Mouse (Mus musculus): Measurements from ENCODE around the gene Zkscan2.

Zkscan2 gene

GRCm38 (mm10) chr7:123500239-123501219 is at the start of gene Zkscan2:
TSS of gene Zkscan2 (minus strand) at chr7:123500449.
- peak; percentile 43 for DNase-seq

DNA sequence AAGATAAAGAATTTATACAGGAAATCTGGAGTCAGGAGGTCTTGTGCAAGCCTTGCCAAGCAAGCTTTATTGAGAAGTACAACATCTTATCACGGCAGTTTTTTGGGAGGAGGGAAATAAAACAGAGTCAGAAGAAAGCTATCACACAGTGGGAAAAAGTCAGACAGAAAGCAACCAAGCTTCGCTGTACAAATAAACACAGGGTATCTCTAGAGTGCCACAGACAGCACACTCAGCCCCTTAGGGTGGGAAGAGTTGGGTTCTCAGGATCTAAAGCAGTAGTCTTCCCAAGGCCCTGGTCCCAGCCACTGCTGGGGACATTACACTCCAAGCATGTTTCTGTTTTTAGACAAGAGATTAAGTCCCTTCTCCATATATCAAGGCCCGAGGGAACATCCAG is 28.9 kb upstream of the Zkscan2 start:
- DNase-seq, result no peak

DNA sequence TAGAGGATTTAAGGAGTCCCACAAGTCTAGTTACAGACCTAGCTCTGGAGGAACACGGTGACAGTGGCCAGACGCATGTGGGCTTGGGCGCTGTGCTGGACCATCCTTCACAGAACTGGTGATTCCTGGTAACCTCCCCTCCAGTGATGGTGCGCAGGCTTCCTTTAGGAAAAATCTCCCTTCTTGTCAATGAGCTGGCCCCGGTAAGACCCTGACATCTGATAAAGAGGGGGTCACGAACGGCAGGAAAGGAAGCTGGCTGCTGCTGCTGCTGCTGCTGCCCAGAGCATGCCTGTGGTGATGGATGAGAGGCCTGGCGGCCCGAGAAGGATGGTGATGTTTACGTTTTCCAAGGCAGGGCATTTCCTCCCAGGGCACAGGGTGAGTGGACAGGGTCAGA is 25.5 kb upstream of the Zkscan2 start:
- DNase-seq, result no peak

GRCm38 (mm10) chr7:123524218-123524861 is 24.1 kb upstream of the Zkscan2 start:
- peak; percentile 72 for DNase-seq

- DNase-seq, result no peak
These were observed 7.7 kb upstream of the Zkscan2 start for GRCm38 (mm10) chr7:123507946-123508345.

DNA sequence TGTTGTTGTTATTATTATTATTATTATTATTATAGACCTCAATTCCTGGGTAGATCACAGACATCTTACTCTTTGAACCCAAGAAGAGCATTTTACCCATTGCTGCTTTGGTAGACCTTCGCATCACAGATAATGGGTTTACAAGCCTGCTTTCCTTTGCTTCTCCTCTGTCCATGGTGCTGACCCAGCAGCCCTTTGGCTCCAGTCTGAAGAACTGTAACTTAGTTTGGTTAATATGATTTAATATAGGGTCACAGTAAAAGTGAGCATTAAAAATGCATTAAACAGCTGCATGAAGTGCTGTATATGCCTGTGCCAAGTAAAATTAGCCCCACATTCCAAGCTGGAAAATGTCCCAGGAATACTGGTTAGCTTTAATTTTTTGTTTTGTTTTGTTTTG is 3.1 kb upstream of the Zkscan2 start:
- DNase-seq, result peak; percentile 68

- DNase-seq, result no peak
These were observed 589 bp downstream of the Zkscan2 start for GRCm38 (mm10) chr7:123499481-123500238.

GRCm38 (mm10) chr7:123487703-123488102 is 12.5 kb downstream of the Zkscan2 start:
- no peak for DNase-seq

DNA sequence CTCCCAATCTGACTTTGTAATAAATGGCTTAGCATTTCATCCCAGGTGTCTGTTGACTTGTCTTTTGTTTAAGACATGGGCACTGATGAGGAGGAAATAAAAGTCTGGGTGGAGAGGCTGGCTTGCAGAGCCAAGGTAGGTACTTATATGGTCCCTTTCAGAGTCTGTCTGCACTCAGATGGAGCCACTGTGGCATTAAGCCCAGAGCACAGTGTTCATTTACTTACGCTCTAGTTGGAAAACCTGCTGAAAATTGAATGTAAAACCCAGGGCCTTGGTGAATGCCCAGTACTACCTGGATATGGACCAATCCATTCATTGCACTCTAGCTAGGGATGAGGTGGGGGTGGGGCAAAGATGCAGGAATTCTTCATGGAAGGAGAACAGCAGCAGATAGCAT is 32.3 kb downstream of the Zkscan2 start:
- no peak for DNase-seq

- DNase-seq, result peak; percentile 85
These were observed 34.4 kb downstream of the Zkscan2 start for GRCm38 (mm10) chr7:123465692-123466387.

- no peak for DNase-seq
These were observed 36.7 kb downstream of the Zkscan2 start for GRCm38 (mm10) chr7:123463569-123463968.

GRCm38 (mm10) chr7:123462070-123462501 is 38.2 kb downstream of the Zkscan2 start, which contains the start of gene Aqp8:
TSS of gene Aqp8 (plus strand) at chr7:123462291.
- peak; percentile 48 for DNase-seq

DNA sequence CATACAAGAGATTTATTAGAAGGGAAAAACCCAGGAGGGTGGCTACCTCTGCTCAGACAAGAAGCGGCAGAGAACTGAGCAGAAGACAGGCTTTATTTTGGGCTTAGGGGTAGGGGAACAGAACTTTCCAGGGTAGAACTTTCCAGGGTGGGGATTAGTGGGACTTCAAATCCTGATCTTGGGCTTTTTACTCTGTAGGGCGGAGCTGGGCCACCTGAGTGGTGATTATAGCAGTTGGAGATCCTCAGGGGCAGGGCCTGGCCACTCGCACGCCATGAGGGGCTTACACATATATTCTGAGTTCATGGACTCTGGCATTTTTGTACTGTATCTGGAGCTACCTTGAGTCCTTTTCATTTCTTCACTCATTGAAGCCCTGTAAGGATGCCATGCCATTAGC is 38.9 kb downstream of the Zkscan2 start:
- no peak for DNase-seq

DNA sequence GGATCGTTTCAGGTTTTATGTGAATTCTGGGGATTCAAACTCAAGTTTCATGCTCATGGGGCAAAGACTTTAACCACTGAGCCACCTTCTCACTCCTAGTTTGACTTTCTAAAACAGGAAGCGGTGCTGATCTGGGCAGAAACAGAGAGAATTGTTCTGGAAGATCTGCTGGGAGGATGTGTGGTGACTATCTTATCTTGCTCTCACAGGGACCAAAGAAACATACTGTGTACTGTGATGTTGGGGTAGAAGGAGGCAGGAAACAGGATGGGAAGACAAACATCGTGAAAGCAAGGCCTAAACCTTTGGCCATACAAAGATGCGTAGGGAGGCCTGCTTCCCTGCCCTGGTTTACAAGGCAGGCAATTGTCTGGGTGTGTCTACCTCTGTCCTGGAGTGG is 41.0 kb downstream of the Zkscan2 start:
- no peak for DNase-seq

- DNase-seq, result no peak
These were observed 41.9 kb downstream of the Zkscan2 start for GRCm38 (mm10) chr7:123458309-123458708.

DNA sequence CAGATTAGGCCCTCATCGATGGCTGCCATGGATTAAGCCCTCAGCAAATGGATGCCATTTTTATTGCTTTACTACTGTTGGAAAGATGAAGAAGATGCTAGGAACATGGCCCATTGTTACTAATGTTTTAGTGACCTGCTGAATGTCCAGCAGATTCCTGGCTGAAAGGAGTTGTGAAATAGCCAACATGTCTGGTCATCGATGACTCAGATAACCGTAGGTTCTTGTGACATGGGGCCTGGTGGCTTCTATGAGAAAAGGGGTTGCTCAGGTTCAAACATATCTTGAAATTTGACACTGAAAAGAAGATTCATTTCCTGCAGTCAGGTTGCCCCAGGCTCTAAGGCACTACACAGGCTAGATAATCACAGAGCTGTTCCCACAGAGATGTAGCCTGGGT is 45.2 kb downstream of the Zkscan2 start:
- no peak for DNase-seq

DNA sequence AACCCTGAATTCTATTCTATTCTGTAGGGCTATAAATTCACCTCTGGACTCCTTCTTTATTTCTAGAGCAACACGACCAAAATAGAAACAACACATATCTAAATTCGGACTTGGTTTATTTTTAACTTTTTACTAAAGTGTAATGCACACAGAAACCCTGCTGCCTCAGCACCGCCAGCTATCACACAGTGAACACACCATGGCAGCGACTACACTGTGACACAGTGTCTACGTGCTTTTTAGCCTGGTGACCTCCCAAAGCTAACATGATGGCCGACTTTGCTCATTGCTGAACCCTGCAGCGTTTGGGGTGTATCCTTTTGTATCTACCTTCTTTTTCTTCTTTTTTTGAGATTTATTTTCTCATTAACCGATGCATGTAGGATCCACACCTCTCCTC is 47.2 kb downstream of the Zkscan2 start:
- DNase-seq, result no peak

DNA sequence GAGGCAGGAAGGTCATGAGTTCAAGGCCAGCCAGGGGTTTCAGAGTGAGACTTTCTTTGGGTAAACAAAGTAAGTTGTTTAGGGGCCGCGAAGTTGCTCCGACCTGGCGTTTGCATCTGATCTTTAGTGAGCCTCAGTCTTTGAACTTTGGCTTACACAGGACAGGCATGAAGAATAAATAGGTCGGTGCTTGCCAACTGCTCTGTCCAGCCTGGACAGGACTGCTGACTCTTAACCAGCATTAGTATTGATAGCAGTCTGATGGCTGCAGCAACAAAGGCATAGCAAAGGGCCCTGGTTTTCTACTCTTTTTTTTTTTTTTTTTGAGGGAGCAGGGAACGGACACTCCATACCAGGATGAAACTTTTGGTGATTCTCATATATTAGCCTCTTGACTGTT is 47.7 kb downstream of the Zkscan2 start:
- DNase-seq, result no peak

DNA sequence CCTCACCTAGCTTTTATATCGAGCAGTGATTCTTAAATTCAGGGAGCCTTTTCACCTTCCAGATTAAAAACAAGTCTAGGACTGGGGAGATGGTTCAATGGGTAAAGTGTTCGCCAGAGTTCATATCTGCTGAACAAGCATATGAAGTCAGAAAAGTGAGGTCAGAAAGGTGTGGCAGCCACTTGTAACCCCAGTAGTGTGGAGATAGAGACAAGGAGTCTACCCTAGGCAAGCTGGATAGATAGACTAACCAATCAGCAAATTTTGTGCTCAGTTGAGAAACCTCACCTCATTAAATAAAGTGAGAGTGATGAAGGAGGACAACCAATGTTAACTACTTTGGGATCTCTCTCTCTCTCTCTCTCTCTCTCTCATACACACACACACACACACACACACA is 49.7 kb downstream of the Zkscan2 start:
- no peak for DNase-seq

DNA sequence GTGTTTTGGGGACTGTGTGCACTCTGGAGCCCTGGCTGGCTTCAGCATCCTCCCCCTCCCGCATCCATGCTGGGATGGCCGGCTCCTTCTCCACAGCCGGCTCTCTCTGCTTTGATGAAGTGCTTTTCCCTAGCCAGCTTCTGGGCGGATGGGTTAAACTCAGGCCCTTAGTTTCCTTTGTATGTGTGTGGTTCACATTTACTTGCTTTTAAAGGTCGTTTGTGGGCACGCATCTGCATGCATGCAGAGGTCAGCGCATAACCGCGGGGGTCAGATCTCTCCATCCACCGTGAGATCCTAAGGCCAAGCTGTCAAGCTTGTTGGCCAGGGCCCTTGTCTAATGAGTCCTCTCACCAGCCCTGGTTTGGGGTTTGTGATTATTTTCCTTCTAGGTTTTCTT is 50.6 kb downstream of the Zkscan2 start:
- no peak for DNase-seq

- no peak for DNase-seq
These were observed 51.5 kb downstream of the Zkscan2 start for GRCm38 (mm10) chr7:123448794-123449193.

GRCm38 (mm10) chr7:123442079-123442478 is 58.2 kb downstream of the Zkscan2 start:
- DNase-seq, result no peak

DNA sequence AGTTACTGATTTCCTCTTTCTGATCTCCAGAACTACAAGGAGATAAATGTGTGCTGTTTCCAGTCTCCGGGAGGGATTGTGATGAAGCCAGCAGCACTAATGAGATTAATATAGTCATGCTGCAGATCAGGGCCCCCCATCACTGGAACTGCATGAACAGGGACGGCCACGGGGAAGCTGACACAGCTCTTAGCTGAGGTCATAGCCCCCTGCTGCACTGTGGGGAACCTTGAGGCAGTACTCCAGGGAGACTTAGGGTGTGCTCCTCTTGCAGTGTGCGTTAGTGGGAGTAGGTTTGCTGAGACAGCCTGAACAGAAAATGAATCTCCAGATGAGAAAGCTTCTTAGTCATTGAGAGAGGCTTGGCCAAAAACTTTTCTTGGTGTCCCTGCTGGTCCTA is 69.0 kb downstream of the Zkscan2 start:
- no peak for DNase-seq

Measured in lung, postnatal 14 days (tissue).